Mouse (Mus musculus) duodenum, adult 2 months (tissue): ENCODE data around the gene Rara. TPM values are rescaled to one million over a fixed set of nuclear protein-coding genes. Genes with fewer than 3 reads are reported as not detected.

Experiments used
- polyA plus RNA-seq: library from polyadenylated mRNA; depleted of rRNA; stranded (reverse); fragments of >200 nt; gene quantifications from 2 replicates; pipeline ENCODE4 v1.2.3, GENCODE M21; 2012; ENCODE audit warnings: low replicate concordance; rRNA removed

The Rara gene
- polyA plus RNA-seq = 39.4 and 56.7 TPM in 2 replicates

GRCm38 (mm10) chr11:98927438-98928076 lies at the start of gene Rara:
Gene Rara (plus strand): TSS chr11:98927818.

GRCm38 (mm10) chr11:98907437-98908173 lies 20.0 kb upstream of the Rara start, which contains the start of gene Cdc6:
Gene Cdc6 (plus strand): TSS chr11:98907801.

GRCm38 (mm10) chr11:98982773-98983133 lies 55.1 kb downstream of the Rara start, which contains the start of gene Gjd3:
Gene Gjd3 (minus strand): TSS chr11:98983016.

GRCm38 (mm10) chr11:99023500-99024467 lies 96.2 kb downstream of the Rara start, which contains the start of gene Top2a:
Gene Top2a (minus strand): TSS chr11:99024189.

Other genes with a start within 250 kb of the Rara start
- gene Psmd3, start 245.3 kb upstream of the Rara start, polyA plus RNA-seq = 152 and 167 TPM in 2 replicates
- 0.13 TPM in 1 of 2 replicates, not detected in the other for gene Csf3, start 226.6 kb upstream of the Rara start, polyA plus RNA-seq
- gene Med24, start 198.4 kb upstream of the Rara start, polyA plus RNA-seq = 51.4 and 68.3 TPM in 2 replicates
- gene Thra, start 187.2 kb upstream of the Rara start, polyA plus RNA-seq = 78.1 and 149 TPM in 2 replicates
- gene Nr1d1, start 152.5 kb upstream of the Rara start, polyA plus RNA-seq = 91.9 and 211 TPM in 2 replicates
- gene Msl1, start 132.3 kb upstream of the Rara start, polyA plus RNA-seq = 24.9 and 48.0 TPM in 2 replicates
- 18.0 and 20.3 TPM in 2 replicates for gene Casc3, start 122.9 kb upstream of the Rara start, polyA plus RNA-seq
- 25.4 and 30.7 TPM in 2 replicates for gene Rapgefl1, start 91.0 kb upstream of the Rara start, polyA plus RNA-seq
- 10.8 and 18.0 TPM in 2 replicates for gene Wipf2, start 64.2 kb upstream of the Rara start, polyA plus RNA-seq
- 0.12 and 0.36 TPM in 2 replicates for gene Cdc6, start 20.0 kb upstream of the Rara start, polyA plus RNA-seq
- 3.4 and 7.4 TPM in 2 replicates for gene Gjd3, start 55.2 kb downstream of the Rara start, polyA plus RNA-seq
- gene Top2a, start 96.4 kb downstream of the Rara start, polyA plus RNA-seq = 2.1 and 3.1 TPM in 2 replicates
- 112 and 133 TPM in 2 replicates for gene Igfbp4, start 113.4 kb downstream of the Rara start, polyA plus RNA-seq
- gene Tns4, start 161.5 kb downstream of the Rara start, polyA plus RNA-seq = 14.9 and 27.4 TPM in 2 replicates
- gene Ccr7, start 227.3 kb downstream of the Rara start, polyA plus RNA-seq = 0.39 and 2.5 TPM in 2 replicates